Mouse (Mus musculus) CH12.LX (cell line): ENCODE measurements around the gene Thumpd3. TPM values are rescaled to one million over a fixed set of nuclear protein-coding genes. Genes with fewer than 3 reads are reported as not detected.

Experiments
- DNase-seq: peaks from one replicate; pipeline ENCODE4 v3.0.0-alpha.2; 2013; ENCODE audit errors: extremely low read depth
- H3K27ac ChIP-seq: 2 replicates; pipeline ENCODE4 v1.5.1; 2012; ENCODE audit warnings: low read depth, mild to moderate bottlenecking, control low read depth, moderate library complexity; ENCODE audit not compliant: insufficient read depth
- H3K27me3 ChIP-seq: replicated peaks from 2 replicates; pipeline ENCODE3; 2012; ENCODE audit warnings: inconsistent platforms
- H3K36me3 ChIP-seq, 2 experiments: replicated peaks in 1 of 2; 2 replicates each; pipeline versions ENCODE3 to v1.6.1; 2012; ENCODE audit warnings: inconsistent platforms in 1 of 2, low read length in 1 of 2, mild to moderate bottlenecking in 1 of 2, mixed read lengths in 1 of 2, moderate library complexity in 1 of 2; ENCODE audit not compliant: control insufficient read depth in 1 of 2, insufficient read depth in 1 of 2
- H3K4me1 ChIP-seq, 2 experiments: 2 replicates each; pipeline ENCODE4 v1.6.1; 2012; ENCODE audit warnings: inconsistent platforms in 1 of 2, moderate library complexity in 1 of 2; ENCODE audit not compliant: insufficient read depth in 2 of 2, control insufficient read depth in 1 of 2
- H3K4me2 ChIP-seq: 2 replicates; pipeline ENCODE4 v1.6.1; 2012; ENCODE audit warnings: low read depth, mild to moderate bottlenecking, control low read depth; ENCODE audit not compliant: poor library complexity, insufficient read depth, severe bottlenecking
- H3K4me3 ChIP-seq, 3 experiments: fragments of 150-350 bp in 1 of 3; sonication (generic) in 1 of 3; replicated peaks in 1 of 3; 2 replicates each; pipeline versions ENCODE3 to v1.5.1; 2011 to 2012; ENCODE audit warnings: low read depth in 2 of 3, low read length in 2 of 3, mild to moderate bottlenecking in 2 of 3, moderate library complexity in 2 of 3, control low read depth in 1 of 3, improper control_type of control experiment in 1 of 3, inconsistent platforms in 1 of 3, mixed read lengths in 1 of 3; ENCODE audit not compliant: poor library complexity in 1 of 3
- H3K79me2 ChIP-seq: replicated peaks from 2 replicates; pipeline ENCODE4 v1.6.1; 2012; ENCODE audit warnings: mild to moderate bottlenecking, moderate library complexity; ENCODE audit not compliant: control insufficient read depth, poor library complexity, insufficient read depth, severe bottlenecking; ENCODE audit errors: extremely low read depth
- H3K9ac ChIP-seq: 2 replicates; pipeline ENCODE4 v1.6.1; 2012; ENCODE audit warnings: low read depth, mild to moderate bottlenecking, control low read depth, moderate library complexity; ENCODE audit not compliant: insufficient read depth
- H3K9me3 ChIP-seq: replicated peaks from 2 replicates; pipeline ENCODE3; 2012; ENCODE audit warnings: low read length, inconsistent platforms, mixed read lengths
- BHLHE40 ChIP-seq: IDR thresholded peaks from 2 replicates; pipeline ENCODE4 v1.6.1; 2011; ENCODE audit warnings: mild to moderate bottlenecking, low read depth, low read length, improper control_type of control experiment
- CTCF ChIP-seq, 2 experiments: IDR thresholded peaks in 1 of 2; conservative IDR thresholded peaks in 1 of 2; 2 replicates each; pipeline ENCODE4 v1.5.1; 2011 to 2012; ENCODE audit warnings: low read depth in 2 of 2, low read length in 2 of 2, improper control_type of control experiment in 1 of 2, inconsistent platforms in 1 of 2, mild to moderate bottlenecking in 1 of 2, moderate library complexity in 1 of 2
- EP300 ChIP-seq: IDR thresholded peaks from 2 replicates; pipeline ENCODE4 v1.6.1; 2011; ENCODE audit warnings: low read length, improper control_type of control experiment
- HCFC1 ChIP-seq: IDR thresholded peaks from 2 replicates; pipeline ENCODE4 v1.6.1; 2012; ENCODE audit warnings: low read depth, mild to moderate bottlenecking, inconsistent platforms, low read length, improper control_type of control experiment
- IRF4 ChIP-seq: IDR thresholded peaks from 2 replicates; pipeline ENCODE4 v1.6.1; 2014; ENCODE audit warnings: low read depth, mild to moderate bottlenecking, inconsistent platforms, low read length, improper control_type of control experiment
- MEF2A ChIP-seq: IDR thresholded peaks from 2 replicates; pipeline ENCODE4 v1.6.1; 2014; ENCODE audit warnings: low read depth, mild to moderate bottlenecking, inconsistent platforms, low read length, improper control_type of control experiment, borderline replicate concordance
- MXI1 ChIP-seq: IDR thresholded peaks from 2 replicates; pipeline ENCODE4 v1.6.1; 2011; ENCODE audit warnings: mild to moderate bottlenecking, low read depth, low read length, improper control_type of control experiment
- NELFE ChIP-seq: IDR thresholded peaks from 2 replicates; pipeline ENCODE4 v1.6.1; 2011; ENCODE audit warnings: low read depth, low read length, improper control_type of control experiment
- POLR2A ChIP-seq: IDR thresholded peaks from 2 replicates; pipeline ENCODE4 v1.6.1; 2011; ENCODE audit warnings: low read depth, mild to moderate bottlenecking, improper control_type of control experiment, low read length
- POLR2AphosphoS2 ChIP-seq: IDR thresholded peaks from 2 replicates; pipeline ENCODE4 v1.6.1; 2011; ENCODE audit warnings: low read depth, low read length, improper control_type of control experiment
- SMC3 ChIP-seq: IDR thresholded peaks from 2 replicates; pipeline ENCODE4 v1.6.1; 2011; ENCODE audit warnings: low read depth, low read length, improper control_type of control experiment
- TBP ChIP-seq: conservative IDR thresholded peaks from 2 replicates; pipeline ENCODE4 v1.6.1; 2011; ENCODE audit warnings: low read depth, low read length, improper control_type of control experiment
- UBTF ChIP-seq: IDR thresholded peaks from 2 replicates; pipeline ENCODE4 v1.6.1; 2012; ENCODE audit warnings: low read depth, mild to moderate bottlenecking, inconsistent platforms, low read length, improper control_type of control experiment, moderate library complexity
- ZC3H11A ChIP-seq: IDR thresholded peaks from 2 replicates; pipeline ENCODE4 v1.6.1; 2012; ENCODE audit warnings: low read depth, mild to moderate bottlenecking, inconsistent platforms, low read length, improper control_type of control experiment
- ZKSCAN1 ChIP-seq: IDR thresholded peaks from 2 replicates; pipeline ENCODE4 v1.6.1; 2012; ENCODE audit warnings: low read depth, inconsistent platforms, low read length, improper control_type of control experiment, borderline replicate concordance
- dilution Hi-C: fragments of 300-500 bp; cut with MboI; formaldehyde crosslinking; loops from 2 replicates; pipeline ENCODE4 v1.14.3; 2020; ENCODE audit warnings: low sequenced_read_pairs; ENCODE audit not compliant: extremely low pct_unique_long_range_greater_than_20kb, extremely low pct_ligation_motif_present
- in situ Hi-C: fragments of 300-500 bp; cut with MboI; formaldehyde crosslinking; loops from 3 replicates; pipeline ENCODE4 v1.14.3; 2019; ENCODE audit warnings: low sequenced_read_pairs, low pct_ligation_motif_present, low pct_unique_long_range_greater_than_20kb, mixed read lengths
- polyA plus RNA-seq: library from polyadenylated mRNA; unstranded; fragments of >175 nt; gene quantifications from 2 replicates; pipeline ENCODE4 v1.2.1, GENCODE M21; 2012; ENCODE audit warnings: low read depth; ENCODE audit not compliant: insufficient read length
- total RNA-seq, 2 experiments: library from RNA; depleted of rRNA; stranded (reverse); fragments of 300-350 nt in 1 of 2; fragments of >200 nt in 1 of 2; gene quantifications; 2 replicates each; pipeline ENCODE4 v1.2.3; 2012 to 2014

Thumpd3 gene
- total and polyA plus RNA-seq, 3 experiments, result 37.1 to 78.1 (median 69.3) TPM

DNA sequence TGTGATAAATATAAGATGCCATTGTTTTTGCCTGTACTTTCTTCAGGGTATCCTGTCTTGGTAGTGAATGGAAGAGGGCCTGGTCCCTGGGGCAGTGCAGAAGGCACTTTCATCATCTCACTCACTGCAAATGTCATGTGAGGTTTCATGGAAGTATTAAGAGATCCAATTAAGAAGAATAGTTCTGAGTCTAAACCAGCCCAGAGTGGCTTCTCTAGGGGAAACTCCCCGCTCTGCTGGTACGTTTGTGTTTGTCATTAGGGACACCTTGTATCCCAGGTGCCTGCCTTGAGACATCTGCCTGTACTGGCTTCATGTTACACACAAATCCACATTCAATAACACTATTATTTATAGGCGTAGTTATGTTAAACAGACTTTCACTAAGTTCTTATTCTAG lies 63.4 kb downstream of the Thumpd3 start:
- Histone ChIP-seq H3K79me2 (peaks cover 56% of the 10 kb centered on the region), H3K4me3 (no peak overlapping the region), H3K36me3 (peaks cover 44 to 89% of the 10 kb centered on the region in 2 experiments), H3K4me2 (no peak overlapping the region), H3K27me3 (no peaks in the 10 kb centered on the region), H3K27ac (no peak overlapping the region), H3K9ac (no peak overlapping the region)
- DNase-seq, result no peak
- dilution Hi-C loops, result no loop called here
- no peak for TF ChIP-seq POLR2AphosphoS2
- TF ChIP-seq MXI1, result no peak
- TF ChIP-seq TBP, result no peak
- no peak for TF ChIP-seq SMC3
- no peak for TF ChIP-seq UBTF
- no peak for TF ChIP-seq NELFE
- no peak for TF ChIP-seq EP300
- TF ChIP-seq MEF2A, result no peak
- TF ChIP-seq BHLHE40, result no peak
- TF ChIP-seq POLR2A, result no peak
- no peak for TF ChIP-seq CTCF (conservative IDR thresholded peaks at IDR 0.05 in 1 of 2, IDR thresholded peaks at IDR 0.05 in 1 of 2; ENCODE audit: low read depth in 2 of 2, low read length in 2 of 2)
- no peak for TF ChIP-seq HCFC1
- no peak for TF ChIP-seq ZC3H11A
- TF ChIP-seq, all 38 proteins: peak for 0
- H3K4me1 ChIP-seq, result peaks cover 0 to 18% of the 10 kb centered on the region in 2 experiments; a peak in 2 of 4 replicates
- H3K9me3 ChIP-seq, result no peaks in the 10 kb centered on the region
- in situ Hi-C loops, result no loop called here

DNA sequence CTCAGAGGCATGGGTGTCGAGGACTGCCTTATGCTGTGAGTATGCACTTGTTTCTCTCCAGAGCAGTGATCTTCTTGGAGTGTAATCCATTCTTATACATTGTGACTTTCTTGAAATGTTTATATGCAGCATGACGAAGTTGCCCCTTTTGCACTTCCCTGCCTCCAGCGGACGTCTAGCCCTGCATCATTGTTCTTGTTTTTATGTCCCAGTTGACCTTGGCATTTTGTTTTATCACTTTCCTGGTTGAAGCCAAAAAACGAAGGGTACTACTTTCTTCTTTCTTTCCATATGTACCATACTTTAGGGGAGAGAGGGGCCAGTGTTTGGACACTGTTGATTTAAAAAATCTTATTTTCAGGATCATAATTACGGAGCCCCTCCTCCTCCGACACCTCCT lies 63.9 kb downstream of the Thumpd3 start:
- no peaks in the 10 kb centered on the region for H3K27me3 ChIP-seq
- no peak overlapping the region for H3K4me2 ChIP-seq
- no peaks in the 10 kb centered on the region for H3K9me3 ChIP-seq
- no peak overlapping the region for H3K27ac ChIP-seq
- in situ Hi-C loops (no loop called here), dilution Hi-C loops (no loop called here)
- no peak overlapping the region for H3K9ac ChIP-seq
- no peak overlapping the region for H3K4me3 ChIP-seq
- peaks cover 0 to 12% of the 10 kb centered on the region in 2 experiments; a peak in 2 of 4 replicates for H3K4me1 ChIP-seq
- peaks cover 51% of the 10 kb centered on the region for H3K79me2 ChIP-seq
- TF ChIP-seq ZKSCAN1 (no peak), UBTF (no peak), IRF4 (no peak)
- H3K36me3 ChIP-seq, result peaks cover 44 to 89% of the 10 kb centered on the region in 2 experiments
- no peak for DNase-seq

Other genes with a start within 250 kb of the Thumpd3 start
- gene Srgap3, start 99.0 kb upstream of the Thumpd3 start, total RNA-seq (2012; rRNA removed), result 2.1 and 2.3 TPM in 2 replicates
- 1.0 and 1.5 TPM in 2 replicates for gene Srgap3, start 99.0 kb upstream of the Thumpd3 start, total RNA-seq (2014; rRNA removed)
- gene Srgap3, start 99.0 kb upstream of the Thumpd3 start, polyA plus RNA-seq, result 3.5 and 4.5 TPM in 2 replicates
- 56.8 and 57.7 TPM in 2 replicates for gene Setd5, start 31.1 kb downstream of the Thumpd3 start, total RNA-seq (2012; rRNA removed)
- gene Setd5, start 31.1 kb downstream of the Thumpd3 start, total RNA-seq (2014; rRNA removed), result 59.6 and 67.4 TPM in 2 replicates
- gene Setd5, start 31.1 kb downstream of the Thumpd3 start, polyA plus RNA-seq, result 72.1 and 80.4 TPM in 2 replicates
- 7.1 and 7.2 TPM in 2 replicates for gene Lhfpl4, start 149.2 kb downstream of the Thumpd3 start, total RNA-seq (2012; rRNA removed)
- 2.6 and 3.2 TPM in 2 replicates for gene Lhfpl4, start 149.2 kb downstream of the Thumpd3 start, total RNA-seq (2014; rRNA removed)
- 8.9 and 9.8 TPM in 2 replicates for gene Lhfpl4, start 149.2 kb downstream of the Thumpd3 start, polyA plus RNA-seq
- gene Mtmr14, start 191.6 kb downstream of the Thumpd3 start, total RNA-seq (2012; rRNA removed), result 63.9 and 83.4 TPM in 2 replicates
- gene Mtmr14, start 191.6 kb downstream of the Thumpd3 start, total RNA-seq (2014; rRNA removed), result 80.0 and 81.0 TPM in 2 replicates
- gene Mtmr14, start 191.6 kb downstream of the Thumpd3 start, polyA plus RNA-seq, result 88.0 and 89.2 TPM in 2 replicates
- gene Cpne9, start 236.1 kb downstream of the Thumpd3 start, total RNA-seq (2012; rRNA removed), result 0.25 TPM in 2 replicates
- gene Cpne9, start 236.1 kb downstream of the Thumpd3 start, total RNA-seq (2014; rRNA removed), result 0.19 and 0.28 TPM in 2 replicates
- gene Cpne9, start 236.1 kb downstream of the Thumpd3 start, polyA plus RNA-seq, result 0.27 and 0.49 TPM in 2 replicates